28 mouse cellular contexts compared by ENCODE assay signal in the genomic region with DNA sequence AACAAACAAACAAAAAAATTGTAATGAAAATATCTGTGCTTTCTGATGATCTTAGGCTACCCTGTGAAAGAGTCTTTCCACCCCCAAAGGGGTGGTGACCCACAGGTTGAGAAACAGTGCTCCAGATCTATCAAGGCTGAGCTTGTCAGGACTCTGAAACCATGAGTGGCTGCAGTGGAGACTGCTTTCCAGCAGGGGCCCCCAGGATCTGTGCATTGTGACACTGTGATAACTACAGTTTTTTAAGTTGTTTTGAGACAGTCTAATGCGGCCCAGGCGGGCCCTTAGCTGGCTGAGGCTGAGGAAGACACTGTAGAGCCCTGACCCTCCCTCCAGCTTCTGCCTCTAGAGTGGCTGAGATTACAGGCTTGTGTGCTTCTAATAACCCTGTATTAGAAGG. TPM values are rescaled to one million over a fixed set of nuclear protein-coding genes. Genes with fewer than 3 reads are reported as not detected.
DNase-seq lines count a peak whose midpoint lies in the region; ATAC-seq and TF ChIP-seq lines count a peak whose summit lies in the region.
"Had no signal": no experiment of that assay in that cellular context is flagged by ENCODE, and none has a peak within 500 bp of the region (broad histone marks: within the 10 kb centered on the region; RNA-seq: fewer than 3 reads in every experiment).

No protein-coding gene starts in this region.

- no peak overlapping the region for H3K27ac ChIP-seq in kidney, postnatal 0 days
- no peak overlapping the region for H3K27ac ChIP-seq in kidney, adult 2 months (ENCODE audit: insufficient read depth, low read depth, low read length)
- H3K27ac ChIP-seq: embryonic facial prominence, embryonic 12.5 days; forebrain, embryonic 12.5 days; heart, adult 2 months; hindbrain, embryonic 13.5 days; limb, embryonic 15.5 days; midbrain, embryonic 10.5 days had no signal

- H3K4me3 ChIP-seq in kidney, postnatal 0 days (replicated peaks; ENCODE audit: low read depth, low read length) = no peak overlapping the region
- no peak overlapping the region for H3K4me3 ChIP-seq in kidney, adult 2 months (ENCODE audit: insufficient read depth, low read depth, low read length)
- H3K4me3 ChIP-seq: embryonic facial prominence, embryonic 12.5 days; forebrain, embryonic 12.5 days; heart, adult 2 months; hindbrain, embryonic 13.5 days; limb, embryonic 15.5 days; midbrain, embryonic 10.5 days had no signal

- WGBS in kidney, postnatal 0 days = 82% methylated on average over 2 of the region's 2 CpGs
- 81% methylated on average over 2 of the region's 2 CpGs for WGBS in kidney, adult 2 months

- no peaks in the 10 kb centered on the region for H3K4me1 ChIP-seq in kidney, postnatal 0 days (replicated peaks; ENCODE audit: insufficient read depth, low read length)
- no peaks in the 10 kb centered on the region for H3K4me1 ChIP-seq in kidney, adult 2 months (ENCODE audit: control insufficient read depth, insufficient read depth, low read length)
- H3K4me1 ChIP-seq: embryonic facial prominence, embryonic 12.5 days; hindbrain, embryonic 13.5 days; limb, embryonic 15.5 days had no signal

- no peaks in the 10 kb centered on the region for H3K36me3 ChIP-seq in kidney, postnatal 0 days (ENCODE audit: insufficient read depth, low read length)
- H3K36me3 ChIP-seq in kidney, adult 2 months (ENCODE audit: control insufficient read depth, insufficient read depth, low read length) = no peaks in the 10 kb centered on the region
- H3K36me3 ChIP-seq: embryonic facial prominence, embryonic 12.5 days; forebrain, embryonic 12.5 days; hindbrain, embryonic 13.5 days; limb, embryonic 15.5 days; midbrain, embryonic 10.5 days had no signal

- ATAC-seq in kidney, postnatal 0 days (replicated peaks; ENCODE audit: low FRiP score, low read depth) = no peak
- peak; percentile 29 to 48; a peak in 3 of 4 replicates for ATAC-seq in hematopoietic stem cell, adult 5-6 weeks (replicated peaks in 1 of 2; ENCODE audit: insufficient read depth in 1 of 2, low FRiP score in 2 of 2, low TSS enrichment in 1 of 2, low read depth in 1 of 2, poor library complexity in 2 of 2, severe bottlenecking in 2 of 2)
- ATAC-seq: Patski had no signal

- H3K4me2 ChIP-seq in kidney, postnatal 0 days (ENCODE audit: low read length) = no peak overlapping the region
- H3K4me2 ChIP-seq: embryonic facial prominence, embryonic 12.5 days; forebrain, embryonic 12.5 days; hindbrain, embryonic 13.5 days; limb, embryonic 15.5 days had no signal

- H3K9me3 ChIP-seq in kidney, postnatal 0 days (replicated peaks; ENCODE audit: low read length) = no peaks in the 10 kb centered on the region
- H3K9me3 ChIP-seq: embryonic facial prominence, embryonic 12.5 days; forebrain, embryonic 12.5 days; hindbrain, embryonic 13.5 days; limb, embryonic 15.5 days; midbrain, embryonic 10.5 days had no signal

- no peak for DNase-seq in kidney, postnatal 0 days (ENCODE audit: low spot score)
- no peak for DNase-seq in kidney, adult 2 months
- DNase-seq in 3T3-L1 (ENCODE audit: low read depth, low spot score) (peak; percentile 13), 416B (ENCODE audit: low read depth) (peak; percentile 71)
- DNase-seq in layer of hippocampus, postnatal 36 days = no peak
- DNase-seq in right cerebral cortex, adult 2 months (ENCODE audit: low spot score in 2 of 2) = no peak
- DNase-seq: cerebellum, adult 11-12 months; cerebellum, postnatal 10 days; gastrocnemius, postnatal 25 days; heart, adult 2 months; kidney, adult 8-10 months; kidney, postnatal 14 days; left cerebral cortex, postnatal 4 days; lung, postnatal 4 days had no signal

- H3K9ac ChIP-seq in kidney, postnatal 0 days (ENCODE audit: low read depth, low read length) = no peak overlapping the region
- H3K9ac ChIP-seq: embryonic facial prominence, embryonic 12.5 days; forebrain, embryonic 12.5 days; hindbrain, embryonic 13.5 days; limb, embryonic 15.5 days had no signal

- H3K27me3 ChIP-seq in kidney, postnatal 0 days (ENCODE audit: insufficient read depth, low read length) = no peaks in the 10 kb centered on the region
- H3K27me3 ChIP-seq in kidney, adult 2 months (replicated peaks; ENCODE audit: control insufficient read depth, insufficient read depth, low read length) = no peaks in the 10 kb centered on the region
- H3K27me3 ChIP-seq: embryonic facial prominence, embryonic 12.5 days; Patski had no signal

- TF ChIP-seq POLR2A in kidney, adult 2 months (IDR thresholded peaks at IDR 0.05; ENCODE audit: low read depth, low read length) = no peak

- peak; percentile 17; the same call in 1 of the 2 replicates for TF ChIP-seq CTCF in kidney, postnatal 0 days (IDR thresholded peaks at IDR 0.05; ENCODE audit: low read depth)
- TF ChIP-seq CTCF in kidney, adult 2 months (conservative IDR thresholded peaks at IDR 0.05; ENCODE audit: insufficient read depth, insufficient read length, low read depth, low read length) = no peak

RNA-seq across cellular contexts. Expression of a gene that starts 17.6 kb away (rescaled TPM):
- polyA plus RNA-seq in kidney, postnatal 0 days (2015; fragmentation: Nextera tagmentation; extraction: Ambion mirVana) = 4.1 and 4.5 TPM in 2 replicates
- polyA plus RNA-seq in kidney, adult 2 months (2012; rRNA removed) = 0.86 and 1.6 TPM in 2 replicates
- total RNA-seq in hematopoietic stem cell, adult 5-6 weeks (2017) = 29.2 and 35.1 TPM in 2 replicates
- total RNA-seq in layer of hippocampus, postnatal 36 days (2021) = 1 to 10 TPM; 1.1 to 1.2 TPM

RNA-seq across cellular contexts. Expression of a gene that starts 24.0 kb away (rescaled TPM):
- polyA plus RNA-seq in kidney, postnatal 0 days (2015; fragmentation: Nextera tagmentation; extraction: Ambion mirVana) = not detected in 2 replicates
- polyA plus RNA-seq in kidney, adult 2 months (2012; rRNA removed) = not detected in 2 replicates
- total RNA-seq in hematopoietic stem cell, adult 5-6 weeks (2017) = not detected in 2 replicates
- not detected for total RNA-seq in layer of hippocampus, postnatal 36 days (2021)
- total RNA-seq: gastrocnemius, postnatal 25 days; heart, adult 2 months; heart, postnatal 25 days; layer of hippocampus, adult 18-20 months; left cerebral cortex, adult 8-10 months; left cerebral cortex, postnatal 4 days; neutrophil, adult 5-6 weeks had no signal
- polyA plus RNA-seq: embryonic facial prominence, embryonic 12.5 days; forebrain, embryonic 12.5 days; heart, adult 2 months; heart, embryonic 14.5 days; hindbrain, embryonic 13.5 days; limb, embryonic 15.5 days; liver, embryonic 16.5 days; lung, embryonic 16.5 days; midbrain, embryonic 10.5 days; Patski had no signal

Comparison
In these comparisons a context has a peak if more than half of its experiments do, and no peak if none do; other contexts are left out.
1. DNase-seq: peak in 3T3-L1 (single experiment) and 416B (single experiment); none in kidney, postnatal 0 days (single experiment), kidney, adult 2 months (single experiment), layer of hippocampus, postnatal 36 days (0 of 2) and right cerebral cortex, adult 2 months (0 of 2).
2. RNA of a gene that starts 17.6 kb away (total RNA-seq): 29.2 to 35.1 TPM in hematopoietic stem cell, adult 5-6 weeks; 1.1 to 1.2 TPM in layer of hippocampus, postnatal 36 days; every median in the first group is over 10 times any median in the second.